Mouse (Mus musculus) lung, embryonic 16.5 days (tissue): ENCODE measurements around the gene Rap1a. TPM values are rescaled to one million over a fixed set of nuclear protein-coding genes. Genes with fewer than 3 reads are reported as not detected.

Experiments used
- ATAC-seq: fragments of 200-750 bp; cut with Nextera tagmentation; 2 replicates; pipeline ENCODE4 v1.8.0; 2017; ENCODE audit warnings: low read depth, mild to moderate bottlenecking, moderate library complexity
- H3K27ac ChIP-seq: fragments of 300-500 bp; sonication (generic); 2 replicates; pipeline ENCODE4 v1.5.1; 2014; ENCODE audit warnings: mild to moderate bottlenecking, control low read depth, low read length
- H3K27me3 ChIP-seq: fragments of 300-500 bp; sonication (generic); 2 replicates; pipeline ENCODE4 v1.6.1; 2014; ENCODE audit warnings: low read depth, low read length, mixed read lengths; ENCODE audit not compliant: control insufficient read depth, insufficient read depth
- H3K36me3 ChIP-seq: fragments of 300-500 bp; sonication (generic); 2 replicates; pipeline ENCODE4 v1.6.1; 2014; ENCODE audit warnings: low read length; ENCODE audit not compliant: control insufficient read depth, insufficient read depth
- H3K4me1 ChIP-seq: fragments of 300-500 bp; sonication (generic); replicated peaks from 2 replicates; pipeline ENCODE4 v1.6.1; 2014; ENCODE audit warnings: low read length, mixed read lengths; ENCODE audit not compliant: control insufficient read depth, insufficient read depth
- H3K4me2 ChIP-seq: fragments of 300-500 bp; sonication (generic); 2 replicates; pipeline ENCODE4 v1.6.1; 2014; ENCODE audit warnings: low read depth, low read length, control low read depth
- H3K4me3 ChIP-seq: fragments of 300-500 bp; sonication (generic); 2 replicates; pipeline ENCODE4 v1.5.1; 2014; ENCODE audit warnings: mild to moderate bottlenecking, low read length, control low read depth
- H3K9ac ChIP-seq: fragments of 300-500 bp; sonication (generic); 2 replicates; pipeline ENCODE4 v1.6.1; 2014; ENCODE audit warnings: low read length, control low read depth
- H3K9me3 ChIP-seq: fragments of 300-500 bp; sonication (generic); 2 replicates; pipeline ENCODE4 v1.6.1; 2016; ENCODE audit warnings: low read length; ENCODE audit not compliant: control insufficient read depth
- WGBS: fragments of 180-500 bp; shearing (Covaris S2); extraction: QIAGEN DNeasy Blood & Tissue Kit; methylation state at CpG from one replicate; pipeline ENCODE4 v1.1.7; 2014; 5-methylcytosine and 5-hydroxymethylcytosine counted together
- polyA plus RNA-seq: library from polyadenylated mRNA; unstranded; fragments of >200 nt; fragmentation: Nextera tagmentation; extraction: Ambion mirVana; gene quantifications from 2 replicates; pipeline ENCODE4 v1.2.1, GENCODE M21; 2015

Rap1a gene
- polyA plus RNA-seq, 1 experiment from 2014 or later: 126 TPM

DNA sequence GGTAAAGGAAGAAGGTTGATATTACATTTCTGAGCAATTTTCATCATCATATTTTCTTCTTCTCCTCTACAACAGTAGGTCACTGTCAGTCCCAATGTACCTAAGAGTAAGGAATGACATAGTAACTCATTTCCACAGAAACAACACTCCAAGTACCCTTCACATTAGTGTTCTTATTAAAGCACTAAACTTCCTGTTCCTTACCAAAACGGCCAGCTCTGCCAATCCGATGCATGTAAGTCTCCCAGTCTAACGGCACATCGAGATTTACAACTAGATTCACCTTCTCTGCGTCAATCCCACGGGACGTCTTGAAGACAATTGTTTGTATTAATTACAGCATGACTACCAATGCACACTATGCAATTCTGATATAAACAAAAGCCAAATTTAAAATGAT lies 120.8 kb downstream of the Rap1a start:
- no peak for ATAC-seq

More for the DNA sequence above, 120.8 kb downstream of the Rap1a start:
- H3K4me2 ChIP-seq: no peak overlapping the region
- no peak overlapping the region for H3K27ac ChIP-seq
- WGBS: 88% methylated on average over 7 of the region's 7 CpGs
- peaks cover 43% of the 10 kb centered on the region for H3K36me3 ChIP-seq
- no peak overlapping the region for H3K4me3 ChIP-seq
- H3K4me1 ChIP-seq: no peaks in the 10 kb centered on the region
- H3K27me3 ChIP-seq: no peaks in the 10 kb centered on the region
- no peak overlapping the region for H3K9ac ChIP-seq
- no peaks in the 10 kb centered on the region for H3K9me3 ChIP-seq

Other genes with a start within 250 kb of the Rap1a start
- 36.5 and 37.0 TPM in 2 replicates for gene Ddx20, start 113.8 kb downstream of the Rap1a start, polyA plus RNA-seq
- gene Inka2, start 96.7 kb downstream of the Rap1a start, polyA plus RNA-seq: 2.4 and 2.5 TPM in 2 replicates
- gene Adora3, start 69.5 kb upstream of the Rap1a start, polyA plus RNA-seq: 0.45 TPM in 2 replicates
- not detected in 2 replicates for gene Tmigd3, start 69.6 kb upstream of the Rap1a start, polyA plus RNA-seq
- gene I830077J02Rik, start 131.3 kb upstream of the Rap1a start, polyA plus RNA-seq: 0.93 TPM in 2 replicates
- gene Wdr77, start 158.0 kb upstream of the Rap1a start, polyA plus RNA-seq: 102 and 117 TPM in 2 replicates
- 465 and 474 TPM in 2 replicates for gene Atp5f1, start 158.8 kb upstream of the Rap1a start, polyA plus RNA-seq
- 0.97 and 2.1 TPM in 2 replicates for gene Ovgp1, start 172.4 kb upstream of the Rap1a start, polyA plus RNA-seq
- 11.3 and 16.2 TPM in 2 replicates for gene Pifo, start 213.3 kb upstream of the Rap1a start, polyA plus RNA-seq
- not detected in 2 replicates for gene Chil5, start 231.5 kb upstream of the Rap1a start, polyA plus RNA-seq